Mouse (Mus musculus): ENCODE data around the gene Stard10. TPM values are rescaled to one million over a fixed set of nuclear protein-coding genes. Genes with fewer than 3 reads are reported as not detected.
A peak's percentile ranks its signal among the peaks of the same experiment; 100 is the strongest.

Gene Stard10
- polyA plus RNA-seq, 1 experiment from 2014 or later: 8.0 TPM

DNA sequence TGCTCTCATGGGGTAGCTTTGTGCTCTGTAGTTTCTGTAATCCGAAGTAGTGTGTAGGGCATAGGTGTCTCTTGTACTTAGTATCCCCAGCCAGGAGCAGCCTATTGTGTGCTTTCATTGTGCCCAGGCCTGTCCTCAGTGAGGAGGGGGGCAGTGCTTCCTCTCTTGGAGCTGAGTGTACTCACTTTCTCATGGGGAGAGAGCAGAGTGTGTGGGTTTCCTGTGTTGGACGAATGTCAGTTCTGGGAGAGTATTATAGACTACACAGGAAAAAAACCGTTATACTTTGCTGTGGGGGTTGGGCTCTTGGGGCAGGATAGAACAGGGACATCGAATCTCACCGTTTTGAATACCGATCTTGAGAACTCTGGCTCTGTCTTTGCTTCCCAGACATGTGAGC, 24.5 kb downstream of the Stard10 start:
- Histone ChIP-seq H3K36me3 (no peaks in the 10 kb centered on the region), H3K27ac (replicated peaks) (no peak overlapping the region), H3K27me3 (no peaks in the 10 kb centered on the region), H3K4me3 (no peak overlapping the region), H3K9me3 (no peaks in the 10 kb centered on the region), H3K4me1 (no peaks in the 10 kb centered on the region), H3K4me2 (replicated peaks) (no peak overlapping the region), H3K9ac (replicated peaks) (no peak overlapping the region)
- 74% methylated on average over 6 of the region's 6 CpGs for WGBS
- no peak for ATAC-seq (replicated peaks)

DNA sequence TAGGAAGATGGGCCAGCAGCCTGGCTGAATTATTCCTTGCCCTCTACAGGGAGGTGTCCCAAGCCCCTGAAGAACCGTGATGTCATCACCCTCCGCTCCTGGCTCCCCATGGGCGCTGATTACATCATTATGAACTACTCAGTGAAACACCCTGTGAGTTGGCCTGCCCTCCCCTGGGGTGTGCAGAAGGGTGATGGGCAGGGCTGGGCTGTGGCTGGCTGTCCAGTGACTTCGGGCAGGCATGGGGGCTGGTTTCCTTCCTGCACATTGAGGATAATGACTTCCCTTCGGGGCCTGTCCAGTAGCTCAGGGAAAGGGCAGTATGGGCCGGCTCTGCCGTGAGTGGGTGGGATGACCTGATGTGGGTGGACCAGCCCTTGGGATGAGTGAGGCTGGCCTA, 26.2 kb downstream of the Stard10 start:
- no peak overlapping the region for H3K4me3 ChIP-seq
- H3K9me3 ChIP-seq: no peaks in the 10 kb centered on the region
- no peak for ATAC-seq (replicated peaks)
- H3K9ac ChIP-seq (replicated peaks): no peak overlapping the region
- no peak overlapping the region for H3K4me2 ChIP-seq (replicated peaks)
- H3K4me1 ChIP-seq: peaks cover 9% of the 10 kb centered on the region
- H3K27ac ChIP-seq (replicated peaks): no peak overlapping the region
- H3K36me3 ChIP-seq: no peaks in the 10 kb centered on the region
- H3K27me3 ChIP-seq: 0 out of 2 replicates have a peak, but pooled peaks cover under 1% of the 10 kb centered on the region
- WGBS: 84% methylated on average over 7 of the region's 7 CpGs

DNA sequence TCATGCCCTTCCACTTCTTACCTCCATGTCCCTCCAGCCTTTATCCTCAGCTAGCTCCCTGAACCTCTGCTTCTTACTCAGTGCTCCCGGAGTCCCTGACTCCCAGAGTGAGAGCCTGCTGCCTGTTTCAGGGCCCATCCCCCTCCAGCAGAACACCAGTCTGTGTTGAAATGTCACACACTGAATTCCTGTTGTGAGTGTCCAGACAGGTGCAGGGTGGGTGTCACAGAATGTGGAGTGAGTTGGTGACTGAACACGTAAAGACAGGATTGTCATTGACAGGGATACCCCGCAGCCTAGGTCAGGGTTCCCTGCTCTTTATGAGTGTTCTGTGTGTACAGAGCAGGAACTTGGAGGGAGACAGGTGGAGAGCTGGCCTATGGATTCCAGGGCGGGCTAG, 28.0 kb downstream of the Stard10 start:
- H3K36me3 ChIP-seq: no peaks in the 10 kb centered on the region
- ATAC-seq (replicated peaks): no peak
- no peak overlapping the region for H3K4me3 ChIP-seq
- no peak overlapping the region for H3K27ac ChIP-seq (replicated peaks)
- no peaks in the 10 kb centered on the region for H3K9me3 ChIP-seq
- H3K27me3 ChIP-seq: peaks cover 14% of the 10 kb centered on the region; the same call in 1 of the 2 replicates
- WGBS: 74% methylated on average over 4 of the region's 4 CpGs
- H3K9ac ChIP-seq (replicated peaks): no peak overlapping the region
- peaks cover 15% of the 10 kb centered on the region for H3K4me1 ChIP-seq
- no peak overlapping the region for H3K4me2 ChIP-seq (replicated peaks)

DNA sequence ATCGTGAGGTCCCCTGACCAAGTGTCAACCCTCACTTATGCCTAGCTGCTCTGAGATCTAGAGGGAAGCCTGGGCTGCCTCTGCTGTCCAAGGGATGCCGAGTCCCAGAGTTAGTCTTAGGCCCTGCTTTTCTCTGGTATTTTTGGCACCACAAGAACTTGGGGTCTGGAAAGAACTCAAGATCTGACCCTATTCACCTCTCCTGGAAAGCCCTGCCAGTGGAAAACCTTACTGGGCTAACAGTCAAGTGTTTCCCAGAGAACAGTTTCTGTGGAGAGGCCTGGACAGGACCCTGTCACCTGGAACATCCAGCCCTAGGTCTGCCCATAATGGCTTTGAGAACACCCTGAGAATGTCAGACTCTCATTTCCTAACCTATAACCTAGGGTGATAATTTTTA, 30.1 kb downstream of the Stard10 start:
- no peak overlapping the region for H3K9ac ChIP-seq (replicated peaks)
- H3K4me2 ChIP-seq (replicated peaks): no peak overlapping the region
- ATAC-seq (replicated peaks): no peak
- H3K27ac ChIP-seq (replicated peaks): no peak overlapping the region
- H3K27me3 ChIP-seq: peaks cover 14% of the 10 kb centered on the region; the same call in 1 of the 2 replicates
- no peak overlapping the region for H3K4me3 ChIP-seq
- no peaks in the 10 kb centered on the region for H3K9me3 ChIP-seq
- peaks cover 15% of the 10 kb centered on the region for H3K4me1 ChIP-seq
- no peaks in the 10 kb centered on the region for H3K36me3 ChIP-seq
- WGBS: 69% methylated on average over 2 of the region's 2 CpGs

DNA sequence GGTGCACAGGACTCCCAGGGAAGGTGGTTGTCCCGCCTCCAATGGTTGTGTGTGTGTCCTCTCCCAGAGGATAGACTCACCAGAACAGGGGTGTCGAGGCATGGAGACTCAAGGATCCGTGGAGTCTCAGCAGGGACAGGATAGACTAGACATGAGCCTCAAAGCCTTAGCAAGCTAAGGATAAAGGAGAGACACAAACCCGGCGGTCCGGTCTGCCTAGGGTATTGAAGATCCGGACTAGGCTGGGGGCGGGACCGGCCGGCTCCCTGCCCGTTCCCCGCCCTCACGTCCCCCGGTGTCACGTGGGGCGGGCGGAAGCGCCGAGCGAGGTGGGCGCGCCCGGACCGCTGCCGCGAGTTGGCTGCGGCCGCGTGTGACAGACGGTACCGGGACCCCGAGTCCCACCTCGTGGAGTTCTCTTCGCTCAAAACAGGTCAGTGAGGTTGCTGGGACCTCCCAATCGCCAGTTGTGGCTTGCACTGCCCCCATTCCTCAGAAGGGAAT, 30.9 kb downstream of the Stard10 start, which contains the start of gene Arap1:
Arap1 (plus strand) TSS at position 301 of the 504 bp plus-strand sequence.
- peak; percentile 64 for ATAC-seq (replicated peaks)
- peak within 1 kb of the TSS; percentile 98 for H3K4me2 ChIP-seq (replicated peaks)
- peaks cover 14% of the 10 kb centered on the region; the same call in 1 of the 2 replicates for H3K27me3 ChIP-seq
- no peaks in the 10 kb centered on the region for H3K9me3 ChIP-seq
- WGBS: under 1% methylated on average over 31 of the region's 35 CpGs
- H3K36me3 ChIP-seq: no peaks in the 10 kb centered on the region
- no peak within 1 kb of the TSS for H3K27ac ChIP-seq (replicated peaks)
- peak within 1 kb of the TSS; percentile 56 for H3K4me3 ChIP-seq
- peaks cover 15% of the 10 kb centered on the region for H3K4me1 ChIP-seq
- H3K9ac ChIP-seq (replicated peaks): peak within 1 kb of the TSS; percentile 53

DNA sequence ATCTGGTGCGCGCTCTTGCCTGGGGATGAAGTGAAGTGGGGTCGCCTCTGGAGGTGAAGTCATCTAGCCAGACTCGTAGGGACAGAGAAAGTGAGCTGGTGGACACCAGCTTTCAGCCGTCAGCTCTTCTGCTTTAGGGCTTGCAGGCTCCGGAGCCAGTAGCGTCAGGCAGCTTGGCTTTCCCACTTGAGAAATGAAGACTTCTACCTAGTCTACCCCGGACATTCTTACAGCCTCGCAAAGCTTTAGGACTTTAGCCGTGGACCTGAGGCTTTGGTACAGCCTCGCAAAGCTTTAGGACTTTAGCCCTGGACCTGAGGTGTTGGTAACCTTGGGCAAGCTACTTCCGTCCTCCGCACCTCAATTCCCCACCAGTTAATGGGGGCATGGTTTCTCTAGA, 31.4 kb downstream of the Stard10 start:
- Histone ChIP-seq H3K36me3 (no peaks in the 10 kb centered on the region), H3K4me1 (peaks cover 15% of the 10 kb centered on the region)
- ATAC-seq (replicated peaks): 0 out of 2 replicates have a peak, but pooled peaks have one; percentile 12

DNA sequence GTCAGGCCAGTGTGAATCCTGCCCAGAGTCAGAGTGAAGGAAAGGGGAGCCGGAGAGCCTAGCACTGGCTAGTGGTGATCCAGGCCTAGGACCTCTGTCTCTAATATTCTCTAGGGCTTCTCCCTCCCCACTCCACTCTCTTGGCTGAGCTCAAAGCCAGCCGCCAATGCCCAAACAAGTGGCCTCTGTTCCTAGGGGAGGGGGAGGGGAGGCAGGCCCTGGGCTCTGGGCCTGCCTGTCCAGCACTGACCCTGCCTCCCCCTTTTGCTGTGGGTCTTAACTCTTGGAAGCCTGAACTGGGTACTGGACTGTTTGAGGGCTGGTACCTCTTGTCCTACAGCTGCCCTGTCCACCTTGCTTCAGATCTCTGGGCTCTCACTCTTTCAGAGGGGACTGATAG, 33.0 kb downstream of the Stard10 start:
- 23% methylated on average over 2 of the region's 2 CpGs for WGBS
- peaks cover 15% of the 10 kb centered on the region for H3K4me1 ChIP-seq
- no peaks in the 10 kb centered on the region for H3K36me3 ChIP-seq
- H3K27me3 ChIP-seq: peaks cover 14% of the 10 kb centered on the region; the same call in 1 of the 2 replicates
- H3K27ac ChIP-seq (replicated peaks): no peak overlapping the region
- peak; percentile 21; the same call in 1 of the 2 replicates for ATAC-seq (replicated peaks)
- H3K4me3 ChIP-seq: no peak overlapping the region
- no peak overlapping the region for H3K4me2 ChIP-seq (replicated peaks)
- no peak overlapping the region for H3K9ac ChIP-seq (replicated peaks)
- H3K9me3 ChIP-seq: no peaks in the 10 kb centered on the region

More for the DNA sequence above, 31.4 kb downstream of the Stard10 start:
- Histone ChIP-seq H3K27ac (replicated peaks) (no peak overlapping the region), H3K4me2 (replicated peaks) (peak overlapping the region; percentile 98), H3K27me3 (peaks cover 14% of the 10 kb centered on the region; the same call in 1 of the 2 replicates), H3K9me3 (no peaks in the 10 kb centered on the region), H3K9ac (replicated peaks) (peak overlapping the region; percentile 53), H3K4me3 (peak overlapping the region; percentile 56)
- WGBS: 5% methylated on average over 13 of the region's 13 CpGs

DNA sequence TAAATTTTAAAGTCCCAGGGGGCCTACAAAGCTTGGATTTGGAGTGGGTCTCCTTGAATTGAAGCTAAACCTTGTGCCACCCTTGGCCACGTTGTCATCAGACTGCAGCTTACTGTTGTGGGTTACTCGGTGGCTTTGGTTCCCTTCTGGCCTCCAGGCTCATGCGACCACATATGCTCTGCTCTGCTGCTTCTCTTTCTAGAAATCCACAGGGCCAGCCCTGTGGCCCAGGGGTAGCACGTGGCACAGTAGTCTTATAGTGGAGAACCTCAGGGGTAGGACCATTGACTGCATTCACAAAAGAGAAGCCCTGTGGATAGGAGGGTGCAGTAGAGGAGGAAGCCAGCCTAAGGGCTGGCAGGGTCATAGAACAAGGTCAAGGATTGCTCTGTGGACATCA, 35.5 kb downstream of the Stard10 start:
- WGBS: 78% methylated on average over 4 of the region's 4 CpGs
- no peak overlapping the region for H3K9ac ChIP-seq (replicated peaks)
- H3K4me1 ChIP-seq: peaks cover 14% of the 10 kb centered on the region
- H3K9me3 ChIP-seq: no peaks in the 10 kb centered on the region
- H3K36me3 ChIP-seq: no peaks in the 10 kb centered on the region
- H3K27ac ChIP-seq (replicated peaks): no peak overlapping the region
- H3K27me3 ChIP-seq: peaks cover 14% of the 10 kb centered on the region; the same call in 1 of the 2 replicates
- ATAC-seq (replicated peaks): no peak
- H3K4me3 ChIP-seq: no peak overlapping the region
- no peak overlapping the region for H3K4me2 ChIP-seq (replicated peaks)

DNA sequence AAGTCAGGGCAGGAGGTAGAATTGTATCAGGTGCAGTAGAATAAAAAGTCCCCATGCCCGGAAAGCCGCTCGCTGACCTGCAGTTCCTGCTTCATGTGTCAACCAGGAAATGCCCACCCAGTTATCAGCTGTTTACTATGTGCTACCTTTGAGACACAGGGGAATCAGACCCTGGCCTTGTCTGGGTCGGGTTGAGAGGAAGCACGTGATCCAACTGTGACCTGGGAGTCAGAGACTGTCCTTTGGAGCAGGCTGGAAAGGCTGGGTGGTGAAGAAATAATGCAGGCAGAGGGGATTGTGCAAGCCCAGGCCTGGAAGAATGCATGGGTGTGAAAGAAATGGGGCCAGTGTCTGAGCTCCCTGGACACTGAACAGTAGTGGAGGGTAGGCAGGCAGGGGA, 37.5 kb downstream of the Stard10 start:
- no peaks in the 10 kb centered on the region for H3K4me1 ChIP-seq
- H3K9me3 ChIP-seq: no peaks in the 10 kb centered on the region
- WGBS: 90% methylated on average over 5 of the region's 5 CpGs
- no peaks in the 10 kb centered on the region for H3K36me3 ChIP-seq
- H3K4me2 ChIP-seq (replicated peaks): no peak overlapping the region
- no peak overlapping the region for H3K27ac ChIP-seq (replicated peaks)
- 0 out of 2 replicates have a peak, but pooled peaks cover under 1% of the 10 kb centered on the region for H3K27me3 ChIP-seq
- no peak for ATAC-seq (replicated peaks)
- no peak overlapping the region for H3K9ac ChIP-seq (replicated peaks)
- H3K4me3 ChIP-seq: no peak overlapping the region

DNA sequence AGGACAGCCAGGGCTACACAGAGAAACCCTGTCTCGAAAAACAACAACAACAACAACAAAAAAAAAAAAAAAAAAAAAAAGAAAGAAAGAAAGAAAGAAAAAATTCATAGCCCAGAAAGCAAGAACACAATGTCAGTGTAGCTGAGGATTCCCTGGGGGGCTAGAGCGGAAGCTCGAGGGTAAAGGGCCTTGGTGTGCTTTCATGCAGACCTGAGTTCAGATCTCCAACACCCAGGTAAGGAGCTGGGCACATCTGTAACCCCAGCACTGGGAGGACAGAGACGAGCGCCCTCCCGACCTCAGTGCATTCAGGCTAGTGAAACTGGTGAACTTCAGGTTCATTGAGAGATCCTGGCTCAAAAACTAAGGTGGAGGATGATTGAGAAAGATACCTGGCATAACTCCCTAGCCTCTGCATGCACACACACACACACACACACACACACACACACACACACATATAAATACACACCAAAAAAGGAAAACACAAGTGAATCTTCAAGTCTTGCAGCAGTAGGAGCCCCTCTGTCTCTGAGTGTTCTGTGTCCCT, 38.7 kb downstream of the Stard10 start:
- H3K4me3 ChIP-seq: no peak overlapping the region
- no peak overlapping the region for H3K4me2 ChIP-seq (replicated peaks)
- H3K4me1 ChIP-seq: no peaks in the 10 kb centered on the region
- H3K27me3 ChIP-seq: no peaks in the 10 kb centered on the region
- H3K36me3 ChIP-seq: no peaks in the 10 kb centered on the region
- WGBS: 87% methylated on average over 6 of the region's 6 CpGs
- no peaks in the 10 kb centered on the region for H3K9me3 ChIP-seq
- H3K27ac ChIP-seq (replicated peaks): no peak overlapping the region
- no peak overlapping the region for H3K9ac ChIP-seq (replicated peaks)
- no peak for ATAC-seq (replicated peaks)

DNA sequence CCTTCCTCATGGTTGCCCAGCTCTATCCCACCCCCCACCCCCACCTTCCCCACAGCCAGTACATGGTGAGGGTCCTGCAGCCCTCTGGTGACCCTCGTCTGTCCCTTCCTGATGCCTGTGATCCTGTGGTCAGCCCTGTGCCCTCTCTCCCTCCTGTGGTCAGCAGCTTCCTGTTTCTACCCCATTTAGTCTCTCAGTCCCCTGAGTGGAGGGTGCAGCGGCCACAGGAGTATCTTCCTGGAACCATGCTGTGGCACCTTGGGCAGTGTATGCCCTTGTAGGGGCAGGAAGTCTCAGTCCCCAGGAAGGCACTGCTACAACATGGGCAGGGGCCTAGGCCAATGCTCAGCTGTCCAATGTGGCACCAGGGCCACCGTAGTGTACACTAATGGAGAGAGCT, 40.0 kb downstream of the Stard10 start:
- H3K27ac ChIP-seq (replicated peaks): no peak overlapping the region
- no peaks in the 10 kb centered on the region for H3K9me3 ChIP-seq
- no peak overlapping the region for H3K9ac ChIP-seq (replicated peaks)
- no peaks in the 10 kb centered on the region for H3K4me1 ChIP-seq
- ATAC-seq (replicated peaks): no peak
- no peak overlapping the region for H3K4me2 ChIP-seq (replicated peaks)
- 85% methylated on average over 3 of the region's 3 CpGs for WGBS
- H3K4me3 ChIP-seq: no peak overlapping the region
- no peaks in the 10 kb centered on the region for H3K36me3 ChIP-seq
- H3K27me3 ChIP-seq: no peaks in the 10 kb centered on the region

DNA sequence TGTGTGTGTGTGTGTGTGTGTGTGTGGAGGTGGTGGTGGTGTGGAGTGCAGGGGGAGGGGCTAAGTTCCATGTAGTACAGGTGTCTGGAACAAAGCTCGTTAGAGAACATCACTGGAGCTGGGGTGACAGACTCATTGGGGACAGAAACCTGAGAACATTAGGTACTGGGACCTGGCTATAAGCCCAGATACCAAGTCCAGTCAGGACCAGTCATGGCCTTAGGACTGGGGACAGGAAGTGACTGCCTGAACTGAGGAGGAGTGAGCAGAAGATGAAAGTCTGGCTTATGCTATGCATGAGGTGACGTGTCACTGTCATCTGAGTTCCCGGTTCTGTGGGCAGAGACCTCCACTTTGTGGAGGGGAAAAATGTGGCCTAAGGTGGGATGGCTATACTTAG, 43.5 kb downstream of the Stard10 start:
- Histone ChIP-seq H3K27me3 (no peaks in the 10 kb centered on the region), H3K9ac (replicated peaks) (no peak overlapping the region), H3K4me1 (no peaks in the 10 kb centered on the region), H3K9me3 (no peaks in the 10 kb centered on the region), H3K27ac (replicated peaks) (no peak overlapping the region), H3K4me3 (no peak overlapping the region), H3K36me3 (no peaks in the 10 kb centered on the region), H3K4me2 (replicated peaks) (no peak overlapping the region)
- 73% methylated on average over 3 of the region's 3 CpGs for WGBS
- no peak for ATAC-seq (replicated peaks)

DNA sequence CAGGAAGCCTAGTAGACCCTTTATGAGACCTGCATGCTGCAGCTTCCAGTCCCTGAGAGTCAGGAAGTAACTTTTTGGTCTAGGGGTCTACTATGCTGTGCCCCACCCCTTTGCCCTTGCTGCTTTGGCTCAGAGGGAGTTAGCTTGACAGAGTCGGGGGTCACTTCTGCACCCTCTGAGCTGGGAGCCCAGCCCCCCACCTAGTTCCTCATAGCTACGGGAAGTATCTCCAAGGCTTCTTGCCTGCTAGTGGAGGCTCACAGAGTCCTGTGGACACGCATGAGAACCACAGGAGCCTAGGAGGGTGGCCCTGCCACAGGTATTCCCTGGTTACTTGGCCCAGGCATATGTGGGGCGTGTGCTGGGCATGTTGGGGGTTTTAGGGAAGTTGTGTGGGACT, 44.1 kb downstream of the Stard10 start:
- Histone ChIP-seq H3K27me3 (no peaks in the 10 kb centered on the region), H3K4me3 (no peak overlapping the region), H3K36me3 (no peaks in the 10 kb centered on the region), H3K27ac (replicated peaks) (no peak overlapping the region), H3K4me1 (no peaks in the 10 kb centered on the region), H3K9me3 (no peaks in the 10 kb centered on the region), H3K9ac (replicated peaks) (no peak overlapping the region), H3K4me2 (replicated peaks) (no peak overlapping the region)
- 86% methylated on average over 4 of the region's 4 CpGs for WGBS
- ATAC-seq (replicated peaks): no peak
